Mouse (Mus musculus) bone marrow, adult 2 months (tissue): Measurements from ENCODE around the gene Ptpn11.

Experiments used
- CTCF ChIP-seq: fragments of 200-500 bp; IDR thresholded peaks from 2 replicates; pipeline ENCODE4 v1.5.1; 2011; ENCODE audit warnings: low read length, control low read depth; ENCODE audit not compliant: control insufficient read depth, insufficient read depth
- POLR2A ChIP-seq: fragments of 200-500 bp; IDR thresholded peaks from 2 replicates; pipeline ENCODE4 v1.6.1; 2011; ENCODE audit warnings: low read depth, mild to moderate bottlenecking, control low read depth, low read length, borderline replicate concordance; ENCODE audit not compliant: control insufficient read depth

DNA sequence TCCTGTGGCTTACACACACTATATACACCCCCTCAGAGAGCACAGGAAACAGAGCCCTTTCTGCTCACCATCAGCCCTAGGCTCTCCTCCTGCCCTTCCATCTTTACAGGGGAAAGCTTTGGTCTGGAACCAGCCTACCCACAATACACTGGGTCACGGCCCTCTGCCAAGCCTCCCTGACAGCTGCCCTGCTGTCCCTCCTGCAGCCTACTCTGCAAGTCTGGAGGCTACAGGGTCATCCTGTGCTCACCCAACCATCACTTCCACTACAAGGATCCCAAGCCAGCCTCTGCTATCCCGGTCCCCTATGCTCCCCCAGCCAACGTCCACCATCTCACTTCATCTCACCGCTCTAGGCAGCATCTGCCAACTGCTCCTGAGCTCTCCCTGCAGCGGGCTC lies 44.9 kb downstream of the Ptpn11 start:
- TF ChIP-seq CTCF = no peak
- no peak for TF ChIP-seq POLR2A
